Mouse (Mus musculus): ENCODE results near the gene Loxl4.

Gene Loxl4

DNA sequence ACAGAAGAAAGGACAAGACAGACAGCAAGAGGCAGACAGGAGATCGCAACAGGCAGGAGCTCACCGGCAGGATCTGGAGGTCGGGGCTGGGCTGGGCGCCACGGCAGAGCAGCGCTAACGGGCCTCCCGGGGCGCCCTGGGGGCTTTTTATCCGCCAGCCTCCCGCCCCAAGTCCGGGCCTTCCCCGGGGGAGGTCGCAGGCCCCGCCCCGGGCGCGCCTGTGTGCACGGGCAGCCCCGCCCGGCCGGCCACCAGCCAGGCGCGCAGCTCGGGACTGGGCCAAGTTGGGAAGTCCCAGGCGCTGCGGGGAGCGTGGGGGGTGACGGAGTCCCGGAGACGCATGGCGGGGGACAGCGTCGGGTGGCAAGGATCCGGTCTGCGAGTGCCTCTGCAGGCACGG is at the start of gene Loxl4:
Gene Loxl4 (minus strand): TSS at position 160 of the 400 bp plus-strand sequence.
- no peak for ATAC-seq (ENCODE audit: insufficient number of reproducible peaks, low FRiP score, low TSS enrichment)

DNA sequence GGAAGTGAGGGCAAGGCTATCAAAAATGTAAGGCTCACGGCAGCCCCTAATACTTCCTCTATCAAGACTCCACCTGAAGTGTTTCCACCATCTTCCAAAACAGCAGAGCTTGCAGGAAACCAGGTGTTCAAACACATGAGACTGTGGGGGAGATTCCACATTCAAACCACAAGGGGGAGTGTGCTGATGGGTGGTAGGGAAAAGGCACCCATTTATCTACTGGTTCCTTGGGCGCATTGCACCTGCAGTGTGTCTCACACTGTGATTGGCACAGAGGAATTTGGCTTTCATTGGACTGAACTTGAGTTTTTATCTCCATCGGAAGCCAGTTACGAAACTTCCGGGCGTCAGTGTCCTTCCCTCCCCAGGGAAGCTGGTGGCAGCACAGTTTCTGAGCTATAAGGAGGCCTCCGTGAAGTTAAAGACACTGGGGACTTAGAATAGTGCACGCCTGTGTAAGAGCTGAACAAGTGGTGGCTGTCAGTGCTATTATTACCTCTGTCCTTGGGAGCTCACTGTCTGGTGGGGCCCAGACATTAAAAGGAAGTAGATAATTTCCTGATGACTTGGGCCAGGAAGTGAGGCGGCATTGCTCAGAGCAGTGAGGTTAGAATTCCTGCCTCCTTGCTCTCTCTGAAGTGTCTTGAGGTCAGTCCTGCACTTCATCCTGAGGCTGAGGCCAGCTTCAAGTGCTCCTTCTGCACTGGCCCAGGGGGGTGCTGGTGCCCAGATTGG is 49.0 kb upstream of the Loxl4 start:
- no peak for ATAC-seq (ENCODE audit: insufficient number of reproducible peaks, low FRiP score, low TSS enrichment)

DNA sequence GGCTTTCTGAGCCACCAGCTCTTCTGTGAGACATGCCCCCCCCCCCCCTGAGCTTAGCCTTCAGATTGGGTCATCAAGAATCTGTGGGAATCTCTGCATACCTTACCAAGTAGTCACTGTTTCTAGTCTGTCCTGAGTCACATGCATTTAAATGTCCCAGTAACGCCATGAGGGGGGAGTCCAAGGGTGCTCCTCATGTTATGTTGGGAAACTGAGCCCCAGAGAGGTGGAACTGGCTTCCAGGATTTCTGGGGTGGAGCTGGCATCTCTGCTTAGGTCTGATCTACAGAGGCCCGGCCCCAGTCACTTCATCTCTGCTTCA is 47.6 kb upstream of the Loxl4 start:
- no peak for ATAC-seq (ENCODE audit: insufficient number of reproducible peaks, low FRiP score, low TSS enrichment)

DNA sequence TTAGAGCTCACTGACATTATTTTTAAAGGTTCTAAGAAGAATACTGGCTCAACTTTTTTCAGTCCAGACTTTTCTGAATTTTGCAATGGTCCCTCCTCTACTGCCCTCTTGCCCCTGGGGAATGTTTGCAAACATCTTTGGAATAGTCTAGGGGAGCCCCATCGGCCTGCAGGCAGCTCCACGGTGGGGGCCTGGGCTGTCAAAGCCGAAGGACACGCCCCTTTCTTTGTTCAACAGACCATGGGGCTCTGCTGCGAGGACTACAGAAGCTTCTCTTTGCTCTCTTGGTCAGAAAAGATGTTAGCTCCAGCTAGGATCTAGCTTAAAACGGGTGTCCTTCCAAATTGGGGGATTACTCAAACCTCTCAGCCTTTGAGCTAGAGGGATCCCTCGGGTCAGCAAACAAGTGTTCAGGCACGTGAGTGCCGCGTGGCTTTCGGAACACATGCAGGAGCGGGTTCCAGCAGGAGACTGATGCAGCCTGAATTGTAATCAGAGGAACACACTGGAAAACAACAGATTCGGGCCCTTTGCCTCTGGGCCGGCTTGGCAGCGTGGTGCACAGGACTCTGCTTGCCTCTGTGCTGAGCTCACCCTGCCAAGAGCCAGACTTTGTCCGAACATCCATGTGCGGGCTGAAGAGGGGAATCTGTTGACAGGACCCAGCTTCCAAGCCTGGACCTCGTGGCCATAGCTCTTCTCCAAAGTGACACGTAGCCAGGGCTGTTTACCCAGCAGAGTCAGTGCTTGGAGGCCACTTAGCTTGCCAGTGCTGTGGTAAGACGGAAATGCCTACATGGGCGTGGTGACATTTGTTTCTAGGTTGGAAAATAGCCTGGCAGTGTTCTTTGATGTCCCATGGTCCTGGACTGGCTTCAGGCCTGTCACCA is 47.0 kb upstream of the Loxl4 start:
- no peak for ATAC-seq (ENCODE audit: insufficient number of reproducible peaks, low FRiP score, low TSS enrichment)

DNA sequence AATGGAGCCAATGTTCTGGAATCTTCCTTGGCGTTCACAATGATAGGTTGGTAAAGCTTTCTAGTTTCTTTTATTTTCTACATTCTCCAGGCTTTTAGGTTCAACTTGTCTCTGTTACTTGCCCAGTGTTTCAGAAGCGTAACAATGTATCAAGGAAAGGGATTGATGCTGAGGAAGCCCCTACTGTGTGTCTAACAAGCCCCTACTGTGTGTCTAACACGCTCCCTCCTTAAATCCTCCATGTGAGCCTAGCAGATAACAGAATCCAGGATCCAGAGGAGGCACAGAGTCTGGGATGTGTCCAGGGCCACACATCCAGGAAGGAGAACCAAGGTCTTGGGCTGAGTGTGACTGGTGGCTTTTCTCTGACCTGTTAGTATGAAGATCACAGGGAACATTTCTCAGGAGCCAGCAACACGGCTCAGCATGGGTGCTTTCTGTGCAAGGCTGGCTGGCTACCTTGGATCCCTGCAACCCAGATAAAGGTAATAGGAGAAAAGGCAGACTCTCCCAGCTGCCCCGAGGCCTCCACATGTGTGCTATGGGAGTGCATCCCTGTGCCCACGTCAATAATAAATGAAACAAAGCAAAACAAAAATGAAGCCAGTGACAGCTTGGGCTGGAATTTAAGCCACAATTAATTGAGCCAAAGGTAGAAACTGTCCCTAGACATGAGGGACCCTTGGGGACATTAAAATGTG is 46.0 kb upstream of the Loxl4 start:
- ATAC-seq (ENCODE audit: insufficient number of reproducible peaks, low FRiP score, low TSS enrichment): no peak

DNA sequence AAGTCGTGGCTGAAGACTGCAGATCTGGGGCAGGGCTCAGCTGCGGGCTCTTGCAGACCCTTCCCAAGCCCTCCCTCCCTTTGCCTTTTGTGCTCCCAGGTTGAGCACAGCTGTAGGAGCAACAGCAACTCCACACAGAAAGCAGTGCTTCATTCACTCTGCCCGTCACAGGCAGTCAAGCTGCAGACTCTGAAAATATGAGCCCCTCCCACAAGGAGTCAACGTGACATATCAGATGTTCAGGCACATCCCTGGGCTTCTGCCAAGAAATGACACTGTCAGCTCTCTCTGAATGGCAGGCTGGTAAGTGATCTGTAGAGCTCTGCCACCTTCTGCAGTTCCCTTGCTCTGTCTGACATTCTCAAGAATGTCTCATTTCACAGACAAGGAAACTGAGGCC is 45.2 kb upstream of the Loxl4 start:
- no peak for ATAC-seq (ENCODE audit: insufficient number of reproducible peaks, low FRiP score, low TSS enrichment)

DNA sequence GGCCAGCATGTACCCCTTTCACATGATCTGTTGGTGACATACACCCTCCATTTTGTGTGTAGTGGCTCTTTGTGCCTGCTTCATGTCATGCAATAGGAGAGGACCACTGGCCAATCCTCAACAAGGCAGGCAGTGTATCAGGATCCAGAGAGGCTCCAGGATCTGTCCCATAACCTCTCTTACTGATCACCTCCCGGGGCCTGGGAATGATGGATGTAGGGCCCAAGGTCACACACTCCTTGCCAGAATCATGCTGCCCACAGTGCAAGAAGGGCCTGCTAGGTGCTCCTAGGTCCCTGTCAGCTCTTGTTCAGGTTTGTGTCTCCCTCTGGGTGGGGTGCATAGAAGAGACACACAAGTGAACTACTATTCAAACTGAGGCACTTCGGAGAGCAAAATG is 44.7 kb upstream of the Loxl4 start:
- no peak for ATAC-seq (ENCODE audit: insufficient number of reproducible peaks, low FRiP score, low TSS enrichment)

DNA sequence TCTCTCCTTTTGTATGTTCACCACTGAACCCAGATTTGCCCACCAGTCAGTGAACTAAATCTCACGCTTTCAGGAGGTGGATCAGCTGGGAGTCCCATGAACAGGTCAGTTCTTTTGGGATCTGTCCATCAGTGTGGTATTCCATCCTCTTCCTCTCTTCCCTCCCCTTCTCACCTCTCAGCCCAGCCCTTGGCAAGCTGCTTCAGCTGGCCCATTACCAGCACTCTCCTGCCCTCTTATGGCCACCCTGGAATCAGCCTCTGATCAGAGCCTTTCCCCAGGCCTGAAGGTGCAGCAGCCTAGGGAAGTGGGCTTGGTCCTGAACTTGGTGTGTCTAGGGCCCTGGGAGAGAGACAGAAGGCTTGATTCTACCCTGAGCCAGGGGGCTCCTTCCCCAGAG is 42.4 kb upstream of the Loxl4 start:
- ATAC-seq (ENCODE audit: insufficient number of reproducible peaks, low FRiP score, low TSS enrichment): no peak

DNA sequence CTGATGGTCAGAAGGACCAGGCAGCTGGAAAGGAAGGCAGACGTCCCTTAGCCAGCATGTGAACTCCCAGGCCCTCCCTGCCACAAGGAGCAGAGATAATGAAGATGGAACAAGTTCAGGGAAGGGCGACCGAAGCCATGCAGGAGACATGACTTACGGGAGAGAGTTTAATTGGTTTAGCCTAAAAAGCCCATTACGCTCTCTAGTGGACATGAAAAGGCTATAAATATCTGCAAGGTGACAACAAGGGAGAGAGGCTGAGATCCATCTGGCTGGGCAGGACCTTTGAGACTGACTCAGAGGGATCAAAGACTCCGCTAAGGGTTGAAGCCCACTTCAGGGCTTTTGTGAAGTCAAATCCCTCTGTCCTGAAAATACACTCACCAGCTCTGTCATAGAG is 40.5 kb upstream of the Loxl4 start:
- no peak for ATAC-seq (ENCODE audit: insufficient number of reproducible peaks, low FRiP score, low TSS enrichment)

DNA sequence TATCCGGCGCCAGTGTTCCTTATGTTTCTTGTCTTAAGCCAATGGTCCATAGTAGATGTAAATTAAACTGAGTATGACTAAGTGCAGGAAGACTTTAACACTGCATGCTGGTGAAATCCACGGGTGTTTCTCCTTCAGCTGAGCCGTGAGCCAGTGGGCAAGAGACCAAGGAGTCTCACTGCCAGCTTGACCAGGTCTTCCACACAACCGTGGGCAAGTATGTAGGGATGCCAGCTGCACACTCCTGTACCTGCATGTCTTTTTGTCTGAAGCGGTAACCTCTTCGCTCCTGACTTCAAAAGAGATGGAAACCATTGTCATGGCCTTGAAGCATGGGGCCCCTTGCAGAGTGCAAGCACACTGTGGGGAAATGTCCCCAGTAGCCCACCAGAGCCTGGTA is 39.8 kb upstream of the Loxl4 start:
- no peak for ATAC-seq (ENCODE audit: insufficient number of reproducible peaks, low FRiP score, low TSS enrichment)

DNA sequence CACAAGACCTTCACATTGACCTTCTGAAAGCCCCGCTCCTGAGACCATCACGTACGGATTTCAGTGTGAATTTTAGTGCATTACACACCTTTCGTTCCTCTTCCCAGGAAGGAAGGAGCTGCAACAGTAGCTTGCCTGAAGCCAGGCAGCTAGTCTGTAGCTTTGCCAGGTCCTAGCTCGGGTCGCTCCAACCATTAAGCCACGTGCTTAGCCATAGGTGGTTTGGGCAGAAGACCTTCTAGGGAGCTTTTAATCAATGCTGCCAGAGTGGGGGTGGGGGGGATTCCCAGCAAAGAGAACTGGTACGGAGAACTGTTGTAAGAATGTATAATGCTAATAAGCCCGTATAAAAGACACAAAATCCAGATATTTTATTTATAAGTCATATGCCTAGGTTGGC is 27.6 kb upstream of the Loxl4 start:
- no peak for ATAC-seq (ENCODE audit: insufficient number of reproducible peaks, low FRiP score, low TSS enrichment)

DNA sequence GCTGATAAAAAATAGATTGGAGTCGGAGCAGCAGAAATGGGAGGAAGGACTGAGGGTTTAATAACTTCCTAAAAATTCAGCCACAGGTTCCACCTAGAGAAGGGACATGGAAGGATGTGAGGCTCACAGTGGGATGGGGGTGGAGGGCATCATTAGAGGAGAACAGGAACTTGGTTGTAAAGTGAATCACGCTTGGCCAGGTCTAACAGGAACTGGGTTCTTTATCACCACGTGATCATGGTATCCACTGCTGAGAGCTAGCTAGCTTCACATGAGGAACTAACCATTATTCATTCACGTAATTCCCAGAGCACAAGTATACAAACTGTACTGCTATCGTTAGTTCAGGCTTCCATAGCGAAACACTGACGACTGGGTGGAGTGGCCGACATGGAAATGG is 26.9 kb upstream of the Loxl4 start:
- no peak for ATAC-seq (ENCODE audit: insufficient number of reproducible peaks, low FRiP score, low TSS enrichment)

DNA sequence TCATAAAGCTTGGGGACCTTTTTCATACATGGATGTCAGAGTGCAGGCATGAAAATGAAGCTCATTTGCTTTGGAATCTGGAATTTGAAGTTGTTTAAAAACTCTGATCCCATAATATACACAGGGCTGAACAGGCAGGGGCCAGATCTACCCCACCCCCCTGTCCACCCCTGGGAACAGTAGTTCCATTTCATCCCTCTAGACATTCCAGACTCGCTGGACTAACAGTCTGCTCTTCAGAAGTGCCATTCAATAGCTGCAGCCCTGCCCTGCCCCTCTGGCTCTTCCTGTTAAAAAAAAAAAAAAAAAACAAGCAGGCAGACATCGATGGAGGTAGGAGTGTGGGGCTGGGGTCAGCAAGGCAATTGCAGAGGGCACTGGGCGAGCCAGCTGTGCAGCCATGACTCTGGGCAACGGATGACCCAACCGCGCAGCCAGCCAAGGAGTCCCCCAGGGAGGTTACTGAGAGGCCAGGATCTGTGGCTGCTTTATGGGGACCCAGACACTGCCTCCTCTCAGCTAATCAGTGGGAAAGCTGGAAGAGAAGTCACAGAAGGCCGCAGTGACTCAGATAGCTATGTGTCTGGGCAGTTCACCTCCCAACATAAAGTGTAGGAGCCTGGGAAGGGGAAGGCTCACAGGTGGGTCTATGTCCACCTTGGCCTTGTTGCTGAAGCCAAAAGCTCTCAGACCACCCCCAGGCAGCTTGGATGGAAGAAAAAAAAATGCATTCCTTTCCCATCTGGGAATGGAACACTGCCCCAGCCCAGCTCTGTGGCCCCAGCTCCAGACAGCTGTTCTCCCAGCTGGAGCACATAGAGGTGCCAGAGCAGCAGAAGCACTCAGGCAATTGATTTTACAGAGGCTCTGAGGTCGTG is 26.2 kb upstream of the Loxl4 start:
- no peak for ATAC-seq (ENCODE audit: insufficient number of reproducible peaks, low FRiP score, low TSS enrichment)

DNA sequence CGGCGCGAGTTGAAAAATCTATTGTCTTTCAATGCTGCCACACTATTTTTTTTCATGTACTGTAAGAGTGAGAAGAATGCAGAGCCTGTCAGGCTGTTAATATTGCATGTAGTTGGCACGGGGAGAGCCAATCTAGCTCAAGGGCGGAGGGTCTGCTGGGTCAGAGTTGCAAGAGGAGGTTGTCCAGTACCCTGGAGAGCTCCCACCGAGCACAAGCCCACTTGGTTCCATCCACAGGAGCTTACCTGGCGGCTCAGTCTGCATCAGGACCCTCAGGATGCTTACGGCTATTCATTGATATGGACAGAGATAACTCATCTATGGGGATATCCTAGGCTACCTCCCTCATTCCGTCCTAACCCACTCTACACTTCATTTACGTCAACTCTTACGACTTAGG is 24.0 kb upstream of the Loxl4 start:
- no peak for ATAC-seq (ENCODE audit: insufficient number of reproducible peaks, low FRiP score, low TSS enrichment)

DNA sequence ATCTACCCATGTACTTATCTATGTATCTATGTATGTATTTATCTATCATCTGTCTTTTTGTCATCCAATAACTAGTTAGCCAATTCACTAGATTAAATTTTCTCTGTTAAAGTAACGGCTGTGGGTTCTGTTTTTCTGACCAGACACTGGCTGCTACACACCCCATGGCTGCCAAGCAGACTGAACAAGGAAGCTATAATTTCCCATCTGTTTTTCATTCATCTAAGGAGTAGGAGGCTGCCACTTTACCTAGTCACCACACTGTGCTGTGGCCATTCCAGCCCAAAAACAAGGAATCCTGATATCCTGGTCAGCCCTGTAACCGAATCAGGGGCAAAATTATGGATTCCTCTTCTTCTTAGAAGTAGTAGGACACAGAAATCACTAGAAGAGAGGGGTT is 21.0 kb upstream of the Loxl4 start:
- no peak for ATAC-seq (ENCODE audit: insufficient number of reproducible peaks, low FRiP score, low TSS enrichment)

DNA sequence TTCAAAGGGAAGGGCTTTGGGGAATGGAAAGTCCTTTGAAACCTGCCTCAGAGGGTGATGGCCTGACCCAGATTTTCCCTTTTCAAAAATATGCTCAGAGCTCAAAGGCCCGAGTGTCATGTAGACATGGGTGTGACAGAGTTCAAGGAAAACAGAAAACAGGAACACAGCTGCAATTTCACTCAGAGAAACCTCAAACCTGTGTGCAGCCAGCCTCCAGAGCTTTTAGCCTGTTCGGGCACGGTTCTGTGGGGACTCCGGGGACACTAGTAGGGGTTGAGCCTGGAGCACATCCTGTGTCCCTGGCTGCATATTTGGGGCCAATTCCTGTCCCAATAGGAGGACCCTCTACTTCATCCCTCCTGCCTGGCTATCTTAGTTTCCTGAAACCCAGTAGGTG is 19.7 kb upstream of the Loxl4 start:
- no peak for ATAC-seq (ENCODE audit: insufficient number of reproducible peaks, low FRiP score, low TSS enrichment)

DNA sequence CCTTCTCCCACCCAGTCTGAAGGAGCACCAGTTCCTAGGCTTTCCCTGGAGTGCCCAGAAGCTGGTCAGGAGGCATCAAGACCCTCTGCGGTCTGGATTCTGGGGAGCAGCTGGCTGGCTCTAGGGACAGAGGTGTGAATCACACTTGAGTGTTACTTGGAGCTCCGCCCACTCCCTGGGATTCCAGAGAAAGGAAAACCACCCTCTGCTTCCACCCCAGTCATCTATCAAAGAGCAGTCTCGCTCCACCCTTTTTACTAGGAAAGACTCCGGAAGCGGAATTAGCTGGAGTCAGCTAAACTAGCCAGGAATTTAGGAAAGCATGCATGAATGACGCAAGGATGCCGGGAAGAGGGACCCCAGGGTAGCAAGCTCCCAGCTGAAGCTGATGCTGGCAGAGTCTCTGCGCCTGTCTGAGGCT is 18.9 kb upstream of the Loxl4 start:
- ATAC-seq (ENCODE audit: insufficient number of reproducible peaks, low FRiP score, low TSS enrichment): no peak

DNA sequence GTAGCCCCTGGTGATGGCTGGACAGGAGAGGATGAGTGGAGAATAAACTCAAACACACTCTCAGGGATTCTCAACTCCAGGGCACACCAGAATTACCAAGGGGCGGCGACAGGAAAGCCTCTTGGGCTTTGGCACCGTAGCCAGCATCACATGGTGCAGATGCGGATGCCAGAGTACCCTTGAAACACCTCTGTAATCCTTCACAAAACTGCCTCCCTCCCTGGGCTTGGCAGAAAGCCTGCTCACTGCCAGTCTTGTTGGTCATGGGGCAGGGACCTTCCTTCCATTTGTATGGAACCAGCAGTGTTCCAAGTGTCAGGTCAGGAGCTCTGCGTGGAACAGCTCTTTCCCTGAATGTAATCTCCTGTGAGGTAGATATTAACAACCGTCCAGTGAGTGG is 15.5 kb upstream of the Loxl4 start:
- ATAC-seq (ENCODE audit: insufficient number of reproducible peaks, low FRiP score, low TSS enrichment): no peak

DNA sequence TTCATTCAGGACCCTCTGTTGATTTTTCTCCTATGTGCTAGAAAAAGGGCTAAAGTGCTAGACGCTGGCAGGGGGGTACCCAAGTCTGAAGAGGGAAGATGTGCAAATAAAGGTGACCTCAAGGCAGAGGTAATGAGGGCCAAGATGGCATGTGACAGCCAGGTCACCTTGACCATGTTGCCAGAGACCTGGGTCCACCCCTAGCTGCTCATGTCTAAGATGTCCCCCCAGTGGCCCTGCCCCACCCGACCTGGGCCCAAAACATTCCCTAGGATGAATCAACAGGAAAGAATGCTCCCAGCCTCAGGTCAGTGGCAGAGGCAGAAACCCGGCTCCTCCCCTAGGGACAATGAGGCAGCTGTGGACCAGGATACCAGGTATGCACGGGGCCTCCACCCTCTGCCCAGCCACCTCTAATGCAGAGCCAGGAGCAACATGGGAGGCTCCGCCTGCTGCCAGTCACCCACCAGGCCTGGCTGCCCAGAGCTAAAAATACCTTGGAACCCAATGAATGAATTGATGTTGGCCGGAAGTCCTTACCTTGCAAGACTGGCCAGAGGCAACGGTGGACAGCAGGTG is 1.1 kb upstream of the Loxl4 start:
- no peak for ATAC-seq (ENCODE audit: insufficient number of reproducible peaks, low FRiP score, low TSS enrichment)

DNA sequence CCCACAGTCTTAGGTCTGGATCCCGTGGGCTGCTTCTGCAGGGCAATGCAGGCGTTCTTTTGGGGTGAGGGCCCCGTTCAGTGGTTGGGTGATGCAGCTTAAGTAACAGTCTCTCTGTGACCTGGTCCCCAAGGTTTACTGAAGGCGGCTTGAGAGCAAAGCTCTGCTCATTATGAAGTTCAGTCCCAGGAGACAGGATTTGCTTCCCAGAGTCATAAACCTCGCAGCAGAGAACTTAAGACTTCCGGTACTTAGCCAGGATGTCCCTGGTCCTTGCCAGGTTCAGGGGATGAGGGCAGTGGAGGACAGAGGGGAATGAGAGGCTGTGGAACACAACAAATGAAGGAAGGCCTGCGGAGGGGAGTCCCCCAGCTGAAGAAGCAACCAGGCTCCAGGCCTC is 503 bp upstream of the Loxl4 start:
- no peak for ATAC-seq (ENCODE audit: insufficient number of reproducible peaks, low FRiP score, low TSS enrichment)

Data from cerebellum, adult (tissue).